Comparison of ENCODE assay signal across 8 mouse cellular contexts in the genomic region with DNA sequence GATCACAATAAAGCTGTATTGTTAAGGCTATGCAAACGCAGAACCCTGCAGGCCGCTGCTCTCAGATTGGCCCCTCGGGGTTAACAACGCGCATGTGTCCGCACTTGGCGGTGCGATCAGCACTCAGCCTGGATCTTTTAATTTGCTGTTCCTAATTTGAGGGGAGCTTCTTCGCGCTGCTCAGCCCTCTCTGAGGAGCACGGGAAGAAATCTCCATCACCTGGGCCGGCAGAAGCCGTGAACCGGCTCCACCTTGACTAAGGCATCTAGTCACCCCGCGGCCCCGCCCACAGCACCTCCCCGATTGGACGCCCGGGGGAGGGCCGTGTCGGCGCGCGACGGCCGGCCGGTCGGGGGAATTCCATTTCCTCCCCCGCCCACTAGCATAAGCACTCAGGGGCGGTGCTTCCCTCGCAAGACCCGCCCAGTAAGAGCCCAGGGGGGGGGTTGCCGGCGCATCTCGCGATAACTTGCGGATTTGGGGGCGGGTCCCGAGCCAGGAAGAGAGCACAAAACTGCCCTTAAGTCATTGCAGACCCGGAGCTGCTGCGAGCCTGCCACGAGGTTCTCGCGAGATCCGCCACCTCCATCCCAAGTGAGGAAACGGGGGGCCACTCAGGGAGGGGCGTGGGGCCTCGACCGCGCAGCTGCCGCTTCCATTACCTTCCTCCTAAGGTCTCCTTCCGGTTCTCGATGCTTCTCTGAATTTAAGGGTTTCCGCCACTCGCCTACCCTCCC. TPM values are rescaled to one million over a fixed set of nuclear protein-coding genes. Genes with fewer than 3 reads are reported as not detected.
A peak's percentile ranks its signal among the peaks of the same experiment; 100 is the strongest.
DNase-seq lines count a peak whose midpoint lies in the region; ATAC-seq and TF ChIP-seq lines count a peak whose summit lies in the region.

A gene (plus strand): TSS at position 392 of the 738 bp plus-strand sequence.

- H3K27ac ChIP-seq in heart, embryonic 11.5 days (ENCODE audit: low read depth, low read length): peak within 1 kb of the TSS; percentile 100
- H3K27ac ChIP-seq in kidney, embryonic 16.5 days (ENCODE audit: low read length): peak within 1 kb of the TSS; percentile 100
- H3K27ac ChIP-seq in liver, adult 2 months (replicated peaks; ENCODE audit: insufficient read depth, low read depth, low read length): peak within 1 kb of the TSS; percentile 99

- ATAC-seq in heart, embryonic 11.5 days (replicated peaks; ENCODE audit: insufficient number of reproducible peaks, low FRiP score, low TSS enrichment): peak; percentile 91
- peak; percentile 96 for ATAC-seq in kidney, embryonic 16.5 days (ENCODE audit: low FRiP score, low TSS enrichment)

- H3K79me2 ChIP-seq in C2C12 (ENCODE audit: control insufficient read depth, insufficient read depth): peaks cover 57% of the 10 kb centered on the region
- peaks cover 6% of the 10 kb centered on the region; the same call in 1 of the 2 replicates for H3K79me2 ChIP-seq in liver, adult 2 months (ENCODE audit: control insufficient read depth, insufficient read depth, low read length)
- H3K79me2 ChIP-seq in myocyte (ENCODE audit: control insufficient read depth, insufficient read depth): peaks cover 36% of the 10 kb centered on the region

- TF ChIP-seq POLR2A in brain, embryonic 14.5 days (IDR thresholded peaks at IDR 0.05; ENCODE audit: borderline replicate concordance, extremely low read depth, insufficient read depth, insufficient read length, poor library complexity, severe bottlenecking): peak; percentile 75
- TF ChIP-seq POLR2A in liver, adult 2 months (IDR thresholded peaks at IDR 0.05; ENCODE audit: extremely low read depth, insufficient read depth, low read length): peak; percentile 43; the same call in 1 of the 2 replicates
- TF ChIP-seq POLR2A in myocyte (IDR thresholded peaks at IDR 0.05; ENCODE audit: insufficient read length, low read depth): peak; percentile 52

- peak; percentile 100 for DNase-seq in brain, embryonic 14.5 days (ENCODE audit: low read depth)
- DNase-seq in liver, adult 2 months (ENCODE audit: extremely low read depth, low read depth, low spot score): peak; percentile 94
- DNase-seq in splenic B cell, adult 2 months (ENCODE audit: low read depth, low spot score): peak; percentile 100

- no peaks in the 10 kb centered on the region for H3K9me3 ChIP-seq in erythroblast, embryonic 14.5 days (ENCODE audit: control insufficient read depth, low read length)
- no peaks in the 10 kb centered on the region for H3K9me3 ChIP-seq in heart, embryonic 11.5 days (replicated peaks; ENCODE audit: control insufficient read depth, low read length)
- no peaks in the 10 kb centered on the region for H3K9me3 ChIP-seq in kidney, embryonic 16.5 days (ENCODE audit: low read length)

- peak within 1 kb of the TSS; percentile 72 for H3K4me2 ChIP-seq in heart, embryonic 11.5 days
- peak within 1 kb of the TSS; percentile 60 for H3K4me2 ChIP-seq in kidney, embryonic 16.5 days (replicated peaks; ENCODE audit: low read depth, low read length)
- peak within 1 kb of the TSS; percentile 75 for H3K4me2 ChIP-seq in myocyte (ENCODE audit: low read depth)

- H3K4me3 ChIP-seq in C2C12 (ENCODE audit: insufficient read depth, poor library complexity, severe bottlenecking): peak within 1 kb of the TSS; percentile 93
- peak within 1 kb of the TSS; percentile 100 for H3K4me3 ChIP-seq in erythroblast, embryonic 14.5 days (replicated peaks)
- H3K4me3 ChIP-seq in heart, embryonic 11.5 days (ENCODE audit: low read depth, low read length): peak within 1 kb of the TSS; percentile 95
- peak within 1 kb of the TSS; percentile 64 for H3K4me3 ChIP-seq in kidney, embryonic 16.5 days (ENCODE audit: low read length)
- peak within 1 kb of the TSS; percentile 94 for H3K4me3 ChIP-seq in liver, adult 2 months (ENCODE audit: insufficient read depth, low read depth, low read length)
- peak within 1 kb of the TSS; percentile 98 for H3K4me3 ChIP-seq in myocyte

- under 1% methylated on average over 56 of the region's 56 CpGs for WGBS in heart, embryonic 11.5 days (ENCODE audit: insufficient replicate concordance)
- WGBS in kidney, embryonic 16.5 days: under 1% methylated on average over 56 of the region's 56 CpGs
- WGBS in liver, adult 2 months: under 1% methylated on average over 56 of the region's 56 CpGs

- peak within 1 kb of the TSS; percentile 93 for H3ac ChIP-seq in C2C12 (ENCODE audit: control insufficient read depth, insufficient read length, low read depth)
- peak within 1 kb of the TSS; percentile 94 for H3ac ChIP-seq in myocyte (ENCODE audit: control insufficient read depth, insufficient read length)

- peaks cover 27% of the 10 kb centered on the region for H3K4me1 ChIP-seq in erythroblast, embryonic 14.5 days (ENCODE audit: control insufficient read depth)
- H3K4me1 ChIP-seq in heart, embryonic 11.5 days (ENCODE audit: control insufficient read depth, insufficient read depth, low read length): peaks cover 5% of the 10 kb centered on the region; the same call in 1 of the 2 replicates
- H3K4me1 ChIP-seq in kidney, embryonic 16.5 days (ENCODE audit: insufficient read depth, low read length): peaks cover 10% of the 10 kb centered on the region
- no peaks in the 10 kb centered on the region for H3K4me1 ChIP-seq in liver, adult 2 months (ENCODE audit: control insufficient read depth, insufficient read depth, low read length)

- H3K27me3 ChIP-seq in C2C12 (ENCODE audit: control insufficient read depth, insufficient read depth, insufficient read length): no peaks in the 10 kb centered on the region
- H3K27me3 ChIP-seq in erythroblast, embryonic 14.5 days (ENCODE audit: control insufficient read depth): no peaks in the 10 kb centered on the region
- H3K27me3 ChIP-seq in heart, embryonic 11.5 days (ENCODE audit: control insufficient read depth, insufficient read depth, low read length): no peaks in the 10 kb centered on the region
- no peaks in the 10 kb centered on the region for H3K27me3 ChIP-seq in kidney, embryonic 16.5 days (ENCODE audit: insufficient read depth, low read length)
- no peaks in the 10 kb centered on the region for H3K27me3 ChIP-seq in liver, adult 2 months (ENCODE audit: control insufficient read depth, insufficient read depth, low read length)
- H3K27me3 ChIP-seq in myocyte (ENCODE audit: control insufficient read depth, insufficient read depth, insufficient read length): no peaks in the 10 kb centered on the region
- H3K27me3 ChIP-seq in splenic B cell, adult 2 months (ENCODE audit: control insufficient read depth, insufficient read depth, low read length, poor library complexity, severe bottlenecking): no peaks in the 10 kb centered on the region

- H3K36me3 ChIP-seq in C2C12 (ENCODE audit: control insufficient read depth, insufficient read depth) (peaks cover 36% of the 10 kb centered on the region), myocyte (ENCODE audit: control insufficient read depth, insufficient read depth) (peaks cover 15% of the 10 kb centered on the region)
- peaks cover 54% of the 10 kb centered on the region for H3K36me3 ChIP-seq in erythroblast, embryonic 14.5 days (ENCODE audit: control insufficient read depth)
- H3K36me3 ChIP-seq in heart, embryonic 11.5 days (ENCODE audit: control insufficient read depth, insufficient read depth, low read length): no peaks in the 10 kb centered on the region
- H3K36me3 ChIP-seq in kidney, embryonic 16.5 days (ENCODE audit: insufficient read depth, low read length): peaks cover 3% of the 10 kb centered on the region; the same call in 1 of the 2 replicates
- peaks cover 2% of the 10 kb centered on the region; the same call in 1 of the 2 replicates for H3K36me3 ChIP-seq in liver, adult 2 months (ENCODE audit: control insufficient read depth, insufficient read depth, low read length)
- H3K36me3 ChIP-seq in splenic B cell, adult 2 months (ENCODE audit: control insufficient read depth, insufficient read depth, low read length, poor library complexity, severe bottlenecking): peaks cover 3% of the 10 kb centered on the region; the same call in 1 of the 2 replicates

- no peak for TF ChIP-seq CTCF in C2C12 (IDR thresholded peaks at IDR 0.05; ENCODE audit: control insufficient read depth, insufficient read depth, insufficient read length)
- no peak for TF ChIP-seq CTCF in brain, embryonic 14.5 days (IDR thresholded peaks at IDR 0.05; ENCODE audit: borderline replicate concordance, extremely low read depth, insufficient read depth, insufficient read length)
- no peak for TF ChIP-seq CTCF in liver, adult 2 months (IDR thresholded peaks at IDR 0.05; ENCODE audit: low read depth, low read length)

- H3K79me3 ChIP-seq in C2C12 (ENCODE audit: low read depth): peaks cover 41% of the 10 kb centered on the region

- H3K9ac ChIP-seq in heart, embryonic 11.5 days (ENCODE audit: low read depth, low read length): peak within 1 kb of the TSS; percentile 98
- peak within 1 kb of the TSS; percentile 99 for H3K9ac ChIP-seq in kidney, embryonic 16.5 days (replicated peaks; ENCODE audit: low read length)
- H3K9ac ChIP-seq in liver, adult 2 months (ENCODE audit: low read depth, low read length): peak within 1 kb of the TSS; percentile 98

TF ChIP-seq in C2C12, 6 proteins besides CTCF, POLR2A, EP300 and RAD21:
- TF ChIP-seq MYOD1 (IDR thresholded peaks at IDR 0.05; ENCODE audit: control insufficient read depth, insufficient read length, low read depth) (peak; percentile 16), MYOG (IDR thresholded peaks at IDR 0.05; ENCODE audit: control insufficient read depth, extremely low read depth, insufficient read length) (no peak)

TF ChIP-seq in myocyte, 11 proteins besides CTCF, POLR2A, EP300 and RAD21 (continues in another document):
- no peak for TF ChIP-seq E2F4 (IDR thresholded peaks at IDR 0.05; ENCODE audit: insufficient read depth)
- TF ChIP-seq POLR2AphosphoS2 (IDR thresholded peaks at IDR 0.05; ENCODE audit: insufficient read length, low read depth): peak; percentile 82
- TF ChIP-seq MYOD1 (IDR thresholded peaks at IDR 0.05; ENCODE audit: control insufficient read depth in 1 of 3, insufficient read length in 2 of 3, low read depth in 2 of 3): peak in 2 of 3 experiments; percentile 45 to 73
- no peak for TF ChIP-seq MAX (IDR thresholded peaks at IDR 0.05; ENCODE audit: low read depth)
- TF ChIP-seq USF1 (IDR thresholded peaks at IDR 0.05; ENCODE audit: low read depth): no peak
- TF ChIP-seq REST (IDR thresholded peaks at IDR 0.05; ENCODE audit: insufficient read depth, insufficient read length): no peak
- no peak for TF ChIP-seq TCF12 (IDR thresholded peaks at IDR 0.05; ENCODE audit: insufficient read depth, poor library complexity, severe bottlenecking)
- peak; percentile 89 for TF ChIP-seq SRF (IDR thresholded peaks at IDR 0.05; ENCODE audit: control insufficient read depth, insufficient read length, low read depth)

RNA-seq across cellular contexts. Expression of the gene that starts here (rescaled TPM):
- polyA plus RNA-seq in C2C12 (2012; fragmentation: generic; extraction: Trizol) (261 TPM), myocyte (2012; fragmentation: generic; extraction: Trizol) (237 TPM)
- 299 and 350 TPM in 2 replicates for polyA plus RNA-seq in brain, embryonic 14.5 days (2012; rRNA removed)
- 24.9 and 31.3 TPM in 2 replicates for polyA plus RNA-seq in erythroblast, embryonic 14.5 days (2012)
- polyA plus RNA-seq in heart, embryonic 11.5 days (2014; fragmentation: Nextera tagmentation; extraction: Ambion mirVana): 497 and 511 TPM in 2 replicates
- polyA plus RNA-seq in kidney, embryonic 16.5 days (2015; fragmentation: Nextera tagmentation; extraction: Ambion mirVana): 524 and 536 TPM in 2 replicates
- 230 and 243 TPM in 2 replicates for total RNA-seq in liver, adult 2 months (2014; rRNA removed)
- 210 and 283 TPM in 2 replicates for polyA plus RNA-seq in liver, adult 2 months (2012; rRNA removed)

Comparison
In these comparisons a context has a peak if more than half of its experiments do, and no peak if none do; other contexts are left out.
1. Peak in every context shown above with its lines: DNase-seq, ATAC-seq, H3K4me3 ChIP-seq and H3K27ac ChIP-seq.